Mouse (Mus musculus) brain, embryonic 14.5 days (tissue): ENCODE results near the gene Mcrip1.

Experiments used
- CTCF ChIP-seq: fragments of 200-500 bp; IDR thresholded peaks from 2 replicates; pipeline ENCODE4 v1.5.1; 2012; ENCODE audit warnings: inconsistent platforms, mild to moderate bottlenecking, moderate library complexity, borderline replicate concordance; ENCODE audit not compliant: insufficient read depth, insufficient read length; ENCODE audit errors: extremely low read depth
- POLR2A ChIP-seq: fragments of 200-500 bp; IDR thresholded peaks from 2 replicates; pipeline ENCODE4 v1.6.1; 2012; ENCODE audit warnings: mild to moderate bottlenecking, inconsistent platforms, borderline replicate concordance; ENCODE audit not compliant: poor library complexity, insufficient read depth, insufficient read length, severe bottlenecking; ENCODE audit errors: extremely low read depth

GRCm38 (mm10) chr11:120548214-120548613, 1.3 kb downstream of the Mcrip1 start:
- TF ChIP-seq CTCF: no peak
- no peak for TF ChIP-seq POLR2A
